Mouse (Mus musculus): ENCODE measurements around the gene Urm1.

Urm1 gene

DNA sequence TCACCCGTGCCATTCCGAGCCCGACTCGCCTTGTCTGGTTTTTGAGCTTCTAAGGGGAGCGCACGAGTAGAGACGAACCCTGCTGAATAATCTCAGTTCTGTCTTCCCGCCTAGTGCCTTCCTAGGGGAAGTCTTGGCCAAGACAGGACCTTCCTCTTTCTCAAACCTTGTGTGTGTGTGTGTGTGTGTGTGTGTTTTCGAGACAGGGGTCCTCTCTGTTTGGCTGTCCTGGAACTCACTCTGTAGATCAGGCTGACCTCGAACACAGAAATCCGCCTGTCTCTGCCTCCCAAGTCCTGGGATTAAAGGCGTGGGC is 7.8 kb downstream of the Urm1 start:
- DNase-seq (ENCODE audit: low spot score in 2 of 2), result no peak

DNA sequence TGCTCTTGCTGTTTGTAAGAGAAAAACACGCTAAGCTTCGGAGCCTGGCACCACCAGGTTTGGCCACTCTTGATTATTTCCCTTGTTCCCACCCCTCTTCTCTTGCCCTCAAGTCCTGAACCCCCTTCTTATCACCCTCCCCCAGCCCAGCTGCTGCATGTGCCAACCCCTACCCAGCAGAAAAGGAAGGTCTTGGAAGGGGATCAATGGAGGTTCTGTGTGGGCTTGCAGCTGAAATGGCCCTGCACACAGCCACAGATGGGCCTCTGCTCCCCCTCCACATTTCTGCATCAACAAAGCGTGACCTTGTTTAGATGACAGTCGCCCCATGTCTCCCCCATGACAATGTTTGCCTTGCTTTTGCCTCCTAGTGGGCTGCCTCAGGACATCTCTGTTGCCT is 11.2 kb downstream of the Urm1 start:
- no peak for DNase-seq (ENCODE audit: low spot score in 2 of 2)

DNA sequence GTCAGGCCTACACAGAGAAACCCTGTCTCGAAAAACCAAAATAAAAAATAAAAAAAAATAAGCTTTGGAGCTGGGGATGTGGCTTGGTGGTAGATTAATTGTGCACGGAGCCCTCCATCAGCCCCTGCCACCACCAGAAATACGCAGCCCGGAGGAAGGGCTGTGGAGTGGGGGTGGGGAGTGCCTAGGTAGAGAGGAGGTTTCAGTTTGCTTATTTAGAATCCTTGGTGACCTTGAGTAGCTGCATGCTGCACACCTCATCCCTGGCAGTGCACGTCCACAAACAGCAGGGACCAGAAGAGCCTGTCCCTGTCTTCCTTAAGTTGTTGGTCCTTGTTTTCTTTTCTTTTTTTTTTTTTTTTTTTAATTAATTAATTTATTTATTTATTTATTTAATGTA is 13.9 kb downstream of the Urm1 start:
- no peak for DNase-seq (ENCODE audit: low spot score in 2 of 2)

GRCm38 (mm10) chr2:29835391-29835899 is 15.6 kb downstream of the Urm1 start:
- no peak for DNase-seq (ENCODE audit: low spot score in 2 of 2)

DNA sequence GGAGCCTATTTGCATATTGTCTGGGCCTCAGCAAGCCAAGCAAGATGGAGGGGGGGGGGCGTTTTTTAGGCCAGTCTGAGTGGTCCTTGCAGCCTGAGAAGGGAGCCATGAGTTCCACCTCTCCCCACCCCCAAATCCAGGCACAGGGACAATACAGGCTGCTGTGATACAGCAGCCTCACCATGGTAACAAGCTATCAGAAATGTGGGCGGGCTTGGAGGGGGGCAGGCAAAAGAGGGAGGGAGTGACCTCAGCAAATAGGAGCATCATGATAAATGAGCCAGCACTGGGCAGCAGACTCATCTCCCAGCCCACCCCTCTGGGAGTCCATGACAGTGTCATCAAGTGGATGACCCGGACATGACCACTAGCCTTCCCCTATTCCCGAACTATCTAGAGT is 19.6 kb downstream of the Urm1 start:
- no peak for DNase-seq (ENCODE audit: low spot score in 2 of 2)

DNA sequence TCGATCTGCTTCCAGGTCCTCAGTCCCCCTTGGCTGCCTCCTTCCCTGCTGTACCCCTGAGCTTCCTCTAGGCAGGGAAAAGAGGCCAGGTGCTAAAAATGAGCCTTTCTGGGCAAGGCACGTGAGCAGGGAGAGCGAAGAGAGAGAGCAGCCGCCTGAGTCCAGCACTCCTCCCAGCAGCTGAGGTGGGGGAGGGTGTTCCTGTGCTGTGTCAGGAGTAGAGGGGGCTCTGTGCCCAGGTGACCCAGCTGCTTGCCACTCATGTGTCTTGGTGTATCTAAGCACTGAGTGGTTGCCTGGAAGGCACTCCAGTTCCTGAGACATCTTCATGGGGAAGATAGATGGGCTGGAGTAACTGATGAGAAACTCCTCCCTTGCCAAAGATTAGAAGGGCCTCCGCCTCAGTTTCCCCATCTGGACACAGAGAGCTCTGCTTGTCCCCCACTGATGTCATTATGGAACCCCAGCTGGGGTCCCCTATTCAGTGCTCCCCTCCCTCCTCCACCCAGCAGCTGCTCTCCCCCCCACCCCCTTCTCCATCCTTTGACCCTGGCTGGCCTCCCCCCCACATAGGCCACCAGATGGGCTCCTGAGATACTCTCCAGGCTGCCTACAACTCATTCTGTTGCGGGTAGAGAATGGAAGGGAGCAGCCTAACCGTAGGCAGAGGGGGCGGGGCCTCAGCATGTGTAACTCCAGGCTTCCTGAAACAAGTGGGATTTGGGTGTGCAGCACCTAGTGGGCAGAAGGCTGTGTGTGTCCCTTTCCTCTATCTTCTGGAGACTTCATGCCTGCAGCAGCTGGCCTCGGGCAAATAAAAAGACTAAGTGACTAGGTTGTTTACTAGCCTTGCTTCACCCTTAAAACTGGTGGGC is 23.6 kb downstream of the Urm1 start:
- no peak for DNase-seq (ENCODE audit: low spot score in 2 of 2)

GRCm38 (mm10) chr2:29844115-29844514 is 24.2 kb downstream of the Urm1 start:
- no peak for DNase-seq (ENCODE audit: low spot score in 2 of 2)

- no peak for DNase-seq (ENCODE audit: low spot score in 2 of 2)
Observed at GRCm38 (mm10) chr2:29844661-29845060, 24.8 kb downstream of the Urm1 start.

GRCm38 (mm10) chr2:29845636-29846035 is 25.8 kb downstream of the Urm1 start:
- DNase-seq (ENCODE audit: low spot score in 2 of 2), result no peak

DNA sequence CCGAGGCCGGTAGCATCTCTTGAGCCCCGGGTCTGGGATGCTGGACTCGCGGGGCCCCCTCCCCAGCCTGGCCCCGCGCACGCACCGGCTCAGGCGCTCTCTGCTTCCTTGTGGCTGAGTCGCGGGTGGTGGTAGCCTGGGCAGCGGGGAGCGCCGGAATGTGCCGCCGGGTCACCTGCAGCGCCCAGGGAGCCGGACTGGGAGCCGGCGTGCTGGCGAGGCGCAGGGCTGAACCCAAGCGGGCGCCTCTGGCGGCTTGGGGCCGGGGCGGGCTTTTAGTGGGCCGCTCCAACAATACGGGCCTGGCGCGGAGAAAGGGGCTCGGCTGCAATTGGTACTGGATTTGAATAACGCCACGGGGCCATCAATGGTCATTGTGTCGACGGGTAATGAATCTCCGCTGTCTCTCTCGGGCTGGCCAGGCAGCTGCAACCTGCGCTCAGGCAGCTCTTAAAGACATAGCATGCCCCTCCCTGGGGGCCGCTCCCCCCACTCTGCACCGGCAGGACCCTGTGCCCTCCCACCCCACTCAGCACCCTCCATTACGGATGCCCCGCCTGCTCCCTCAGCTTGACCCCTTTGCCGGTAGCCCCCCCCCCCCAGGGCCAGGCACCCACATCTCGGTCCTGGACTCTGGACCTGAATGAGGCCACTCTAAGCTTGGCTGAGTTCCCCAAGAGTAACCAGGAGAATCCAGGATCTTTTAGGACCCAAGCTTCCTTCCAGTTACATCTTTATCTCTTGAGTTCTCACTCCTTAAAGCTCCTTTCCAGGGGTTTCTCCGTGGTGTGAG is 26.4 kb downstream of the Urm1 start:
- DNase-seq (ENCODE audit: low spot score in 2 of 2), result no peak

DNA sequence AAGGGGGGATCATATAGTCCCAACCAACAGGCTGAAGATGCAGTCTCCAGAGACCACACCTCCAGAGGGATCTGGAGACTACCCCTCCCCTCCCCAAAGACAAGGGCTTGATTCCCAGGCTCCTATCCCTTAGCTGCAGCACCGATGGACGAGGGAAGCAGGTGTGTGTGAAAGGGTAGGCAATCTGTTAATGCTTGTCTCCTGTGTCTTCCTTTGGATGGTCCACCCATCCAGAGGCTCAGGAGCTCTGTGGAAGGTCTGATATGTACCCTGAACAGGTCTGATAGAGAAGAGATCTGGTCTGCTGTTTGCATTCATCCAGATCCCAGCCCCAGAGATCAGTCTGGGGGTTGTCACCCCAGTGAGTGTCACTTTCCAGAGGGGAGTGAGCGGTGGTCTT is 27.0 kb downstream of the Urm1 start:
- no peak for DNase-seq (ENCODE audit: low spot score in 2 of 2)

GRCm38 (mm10) chr2:29849041-29849440 is 29.2 kb downstream of the Urm1 start:
- no peak for DNase-seq (ENCODE audit: low spot score in 2 of 2)

GRCm38 (mm10) chr2:29849841-29850480 is 30.1 kb downstream of the Urm1 start:
- DNase-seq (ENCODE audit: low spot score in 2 of 2), result no peak

DNA sequence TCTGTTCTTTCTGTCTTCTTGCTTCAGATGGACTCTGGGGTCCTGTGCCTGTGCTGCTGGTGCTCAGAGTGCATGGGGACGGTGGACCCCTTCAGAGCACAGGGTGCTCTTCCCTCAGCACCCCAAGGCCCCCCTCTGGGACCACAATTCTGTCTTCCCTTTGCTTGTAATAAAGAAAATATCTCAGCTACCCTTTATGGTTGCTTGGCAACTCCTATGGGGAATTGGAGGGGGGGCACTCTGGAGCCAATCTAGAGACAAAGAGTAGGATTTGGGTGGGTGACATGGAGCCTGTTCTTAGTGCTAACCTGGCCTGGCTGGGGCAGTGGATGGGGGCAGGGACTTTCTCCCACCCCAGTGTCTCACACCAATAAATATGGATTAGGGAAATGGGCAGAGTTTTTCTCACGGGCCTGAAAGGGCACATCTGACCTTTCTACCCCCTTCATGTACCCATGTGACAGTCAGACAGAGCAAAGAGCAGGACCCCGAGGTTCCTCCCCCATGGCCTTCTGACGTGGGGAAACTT is 33.1 kb downstream of the Urm1 start:
- DNase-seq (ENCODE audit: low spot score in 2 of 2), result no peak

DNA sequence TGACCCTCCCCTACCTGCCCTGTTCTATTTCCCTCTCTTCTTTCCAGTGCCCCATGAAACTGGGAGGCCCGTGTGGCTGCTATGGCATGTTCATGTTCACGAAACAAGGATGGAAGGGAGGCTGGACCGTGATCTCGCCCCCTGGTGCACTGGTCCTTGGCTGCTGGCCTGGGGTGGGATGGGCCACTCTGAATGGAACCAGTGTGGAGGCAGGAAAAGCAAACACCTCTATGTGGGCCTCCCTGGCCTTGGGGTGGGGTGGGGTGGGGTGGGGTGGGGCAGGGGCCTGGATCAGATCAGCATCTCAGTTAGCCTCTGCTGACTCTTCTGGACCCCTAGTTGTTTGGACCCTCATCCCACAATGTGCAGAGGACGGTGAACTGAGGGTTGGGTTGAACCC is 33.9 kb downstream of the Urm1 start:
- DNase-seq (ENCODE audit: low spot score in 2 of 2), result no peak

GRCm38 (mm10) chr2:29855585-29856210 is 35.8 kb downstream of the Urm1 start:
- no peak for DNase-seq (ENCODE audit: low spot score in 2 of 2)

GRCm38 (mm10) chr2:29856451-29857260 is 36.8 kb downstream of the Urm1 start:
- no peak for DNase-seq (ENCODE audit: low spot score in 2 of 2)

GRCm38 (mm10) chr2:29857341-29857740 is 37.5 kb downstream of the Urm1 start:
- no peak for DNase-seq (ENCODE audit: low spot score in 2 of 2)

- DNase-seq (ENCODE audit: low spot score in 2 of 2), result no peak
Observed at GRCm38 (mm10) chr2:29857967-29858366, 38.1 kb downstream of the Urm1 start.

DNA sequence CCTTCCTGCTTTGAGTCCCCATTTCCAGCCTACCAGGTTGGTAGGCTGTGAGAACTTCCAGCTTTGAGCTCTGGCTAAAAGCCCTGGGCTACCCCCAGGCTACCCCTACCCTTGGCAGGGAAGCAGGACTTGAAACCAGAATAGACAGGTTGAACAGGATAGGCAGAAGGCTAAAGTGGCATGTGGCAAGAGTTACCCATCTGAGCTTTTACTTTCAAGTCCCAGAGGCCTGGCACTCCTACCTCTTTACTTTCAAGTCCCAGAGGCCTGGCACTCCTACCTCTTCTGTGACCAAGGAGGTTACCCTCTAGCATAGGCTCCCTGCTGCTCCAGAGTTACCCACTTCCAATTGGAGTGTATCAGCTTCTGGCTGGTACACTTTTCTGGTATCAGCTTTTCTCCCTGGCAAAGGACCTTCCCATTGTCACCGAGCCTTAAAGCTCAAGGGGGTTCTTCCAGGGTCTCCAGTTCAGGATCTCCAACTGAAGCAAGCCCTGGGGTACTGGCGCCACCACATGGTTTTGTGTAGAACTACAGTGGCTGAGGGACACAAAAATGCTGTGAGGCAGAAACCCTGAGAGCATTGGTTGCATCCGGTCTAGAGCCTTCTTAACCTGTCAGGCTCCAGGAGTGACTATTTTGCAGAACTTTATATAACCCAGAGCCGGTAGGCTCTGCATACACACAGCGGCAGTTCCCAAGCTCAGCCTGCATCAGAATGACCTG is 39.0 kb downstream of the Urm1 start:
- no peak for DNase-seq (ENCODE audit: low spot score in 2 of 2)

All from urinary bladder, postnatal 4 days (tissue).